Mouse (Mus musculus): ENCODE data around the gene Shisal1. TPM values are rescaled to one million over a fixed set of nuclear protein-coding genes. Genes with fewer than 3 reads are reported as not detected.

The Shisal1 gene
- total RNA-seq, 1 experiment = 0.58 TPM

DNA sequence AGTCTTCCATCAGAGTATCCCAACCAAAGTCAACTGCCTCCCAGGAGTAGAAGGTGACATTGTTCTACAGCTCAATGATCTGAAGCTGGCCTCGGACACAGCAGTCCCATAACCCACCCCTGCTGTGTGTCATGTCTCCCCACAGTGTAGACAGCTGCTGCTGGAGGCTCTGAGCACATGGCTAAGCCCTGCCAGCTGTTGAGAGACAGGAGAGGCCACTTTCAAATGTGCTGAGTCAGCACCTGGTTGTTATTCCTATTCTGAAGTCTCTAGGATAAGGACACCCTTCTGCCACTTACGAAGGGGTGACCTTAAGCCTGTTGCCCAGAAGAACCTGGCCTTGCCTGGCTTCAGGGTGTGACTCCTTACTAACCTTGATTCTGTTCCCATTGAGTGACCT is 14.5 kb upstream of the Shisal1 start:
- no peaks in the 10 kb centered on the region for H3K36me3 ChIP-seq (ENCODE audit: control insufficient read depth, insufficient read depth, low read length, poor library complexity, severe bottlenecking)
- H3K27ac ChIP-seq (ENCODE audit: insufficient read depth, low read depth, low read length, poor library complexity, severe bottlenecking) = no peak overlapping the region
- H3K4me1 ChIP-seq (ENCODE audit: control insufficient read depth in 2 of 2, insufficient read depth in 2 of 2, low read length in 2 of 2, poor library complexity in 1 of 2) = no peaks in the 10 kb centered on the region
- no peak for DNase-seq (ENCODE audit: low read depth, low spot score)
- TF ChIP-seq CHD2 (IDR thresholded peaks at IDR 0.05; ENCODE audit: low read depth, low read length) (no peak), ZC3H11A (IDR thresholded peaks at IDR 0.05; ENCODE audit: borderline replicate concordance, low read depth, low read length) (no peak), MAFK (IDR thresholded peaks at IDR 0.05; ENCODE audit: insufficient read depth, low read depth, low read length) (peak; percentile 96), ZNF384 (IDR thresholded peaks at IDR 0.05; ENCODE audit: low read depth, low read length) (no peak), HCFC1 (IDR thresholded peaks at IDR 0.05; ENCODE audit: borderline replicate concordance, insufficient read depth, low read length) (no peak)
- no peak overlapping the region for H3K4me3 ChIP-seq (ENCODE audit: insufficient read depth in 1 of 2, low read depth in 1 of 2, low read length in 2 of 2, poor library complexity in 1 of 2, severe bottlenecking in 1 of 2)
- no peak overlapping the region for H3K9ac ChIP-seq (ENCODE audit: insufficient read depth, low read depth, low read length, poor library complexity, severe bottlenecking)
- H3K9me3 ChIP-seq (ENCODE audit: control insufficient read depth, insufficient read depth, low read depth, low read length) = no peaks in the 10 kb centered on the region
- in situ Hi-C loops (cut with MboI; ENCODE audit: low sequenced_read_pairs in 2 of 2, unreplicated experiment in 2 of 2) = no loop called here

DNA sequence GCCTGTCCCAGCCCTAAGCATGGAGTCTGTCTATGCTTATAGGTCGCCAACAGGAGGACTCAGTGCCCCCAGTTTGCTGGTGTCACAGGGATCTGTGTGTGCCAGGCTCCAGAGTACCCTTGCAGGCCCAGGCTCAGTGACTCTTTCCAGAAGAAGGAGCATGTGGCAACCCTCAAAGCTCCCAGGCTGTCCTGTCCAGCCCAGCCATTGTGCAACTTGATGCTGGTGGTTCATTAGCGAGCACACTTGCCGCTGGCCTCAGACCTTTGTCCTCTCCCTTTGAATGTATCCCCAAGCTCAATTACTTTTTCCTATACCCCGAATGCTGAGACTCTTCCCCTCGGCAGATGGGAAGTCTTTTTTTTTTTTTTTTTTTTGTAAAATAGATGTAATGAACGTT is 12.1 kb upstream of the Shisal1 start:
- Histone ChIP-seq H3K36me3 (ENCODE audit: control insufficient read depth, insufficient read depth, low read length, poor library complexity, severe bottlenecking) (no peaks in the 10 kb centered on the region), H3K27ac (ENCODE audit: insufficient read depth, low read depth, low read length, poor library complexity, severe bottlenecking) (no peak overlapping the region), H3K4me1 (ENCODE audit: control insufficient read depth in 2 of 2, insufficient read depth in 2 of 2, low read length in 2 of 2, poor library complexity in 1 of 2) (no peaks in the 10 kb centered on the region), H3K9me3 (ENCODE audit: control insufficient read depth, insufficient read depth, low read depth, low read length) (no peaks in the 10 kb centered on the region), H3K9ac (ENCODE audit: insufficient read depth, low read depth, low read length, poor library complexity, severe bottlenecking) (no peak overlapping the region), H3K4me3 (ENCODE audit: insufficient read depth in 1 of 2, low read depth in 1 of 2, low read length in 2 of 2, poor library complexity in 1 of 2, severe bottlenecking in 1 of 2) (no peak overlapping the region)
- no peak for TF ChIP-seq ZNF384 (IDR thresholded peaks at IDR 0.05; ENCODE audit: low read depth, low read length)
- no peak for TF ChIP-seq CHD2 (IDR thresholded peaks at IDR 0.05; ENCODE audit: low read depth, low read length)
- no peak for TF ChIP-seq HCFC1 (IDR thresholded peaks at IDR 0.05; ENCODE audit: borderline replicate concordance, insufficient read depth, low read length)
- no peak for TF ChIP-seq ZC3H11A (IDR thresholded peaks at IDR 0.05; ENCODE audit: borderline replicate concordance, low read depth, low read length)
- no peak for TF ChIP-seq MAFK (IDR thresholded peaks at IDR 0.05; ENCODE audit: insufficient read depth, low read depth, low read length)
- DNase-seq (ENCODE audit: low read depth, low spot score) = no peak
- in situ Hi-C loops (cut with MboI; ENCODE audit: low sequenced_read_pairs in 2 of 2, unreplicated experiment in 2 of 2) = no loop called here

DNA sequence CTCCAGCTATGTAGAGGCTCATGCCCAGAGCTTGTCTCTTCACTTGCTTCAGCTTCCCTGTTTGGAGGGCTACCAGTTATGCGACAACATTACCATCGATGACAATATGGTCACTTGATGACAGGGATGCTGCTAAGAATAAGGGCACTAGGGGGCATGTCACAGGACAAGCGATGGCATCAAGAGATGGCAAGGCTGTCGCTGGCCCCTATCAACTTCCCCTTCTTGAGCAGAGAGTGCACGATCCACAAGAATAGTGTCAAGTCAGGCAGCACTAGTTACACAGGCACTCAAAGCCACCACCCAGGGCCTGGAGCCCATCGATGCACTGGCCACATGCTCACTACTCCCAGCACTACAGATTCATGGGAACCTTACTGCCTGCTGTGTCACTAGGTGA is 8.4 kb upstream of the Shisal1 start:
- peaks cover 0 to 3% of the 10 kb centered on the region in 2 experiments; a peak in 1 of 4 replicates for H3K4me1 ChIP-seq (ENCODE audit: control insufficient read depth in 2 of 2, insufficient read depth in 2 of 2, low read length in 2 of 2, poor library complexity in 1 of 2)
- H3K27ac ChIP-seq (ENCODE audit: insufficient read depth, low read depth, low read length, poor library complexity, severe bottlenecking) = no peak overlapping the region
- no peaks in the 10 kb centered on the region for H3K36me3 ChIP-seq (ENCODE audit: control insufficient read depth, insufficient read depth, low read length, poor library complexity, severe bottlenecking)
- H3K9ac ChIP-seq (ENCODE audit: insufficient read depth, low read depth, low read length, poor library complexity, severe bottlenecking) = no peak overlapping the region
- in situ Hi-C loops (cut with MboI; ENCODE audit: low sequenced_read_pairs in 2 of 2, unreplicated experiment in 2 of 2) = no loop called here
- TF ChIP-seq CHD2 (IDR thresholded peaks at IDR 0.05; ENCODE audit: low read depth, low read length) = no peak
- no peak for TF ChIP-seq ZNF384 (IDR thresholded peaks at IDR 0.05; ENCODE audit: low read depth, low read length)
- TF ChIP-seq MAFK (IDR thresholded peaks at IDR 0.05; ENCODE audit: insufficient read depth, low read depth, low read length) = no peak
- TF ChIP-seq ZC3H11A (IDR thresholded peaks at IDR 0.05; ENCODE audit: borderline replicate concordance, low read depth, low read length) = no peak
- no peak for TF ChIP-seq HCFC1 (IDR thresholded peaks at IDR 0.05; ENCODE audit: borderline replicate concordance, insufficient read depth, low read length)
- H3K9me3 ChIP-seq (ENCODE audit: control insufficient read depth, insufficient read depth, low read depth, low read length) = no peaks in the 10 kb centered on the region
- H3K4me3 ChIP-seq (ENCODE audit: insufficient read depth in 1 of 2, low read depth in 1 of 2, low read length in 2 of 2, poor library complexity in 1 of 2, severe bottlenecking in 1 of 2) = no peak overlapping the region
- no peak for DNase-seq (ENCODE audit: low read depth, low spot score)

DNA sequence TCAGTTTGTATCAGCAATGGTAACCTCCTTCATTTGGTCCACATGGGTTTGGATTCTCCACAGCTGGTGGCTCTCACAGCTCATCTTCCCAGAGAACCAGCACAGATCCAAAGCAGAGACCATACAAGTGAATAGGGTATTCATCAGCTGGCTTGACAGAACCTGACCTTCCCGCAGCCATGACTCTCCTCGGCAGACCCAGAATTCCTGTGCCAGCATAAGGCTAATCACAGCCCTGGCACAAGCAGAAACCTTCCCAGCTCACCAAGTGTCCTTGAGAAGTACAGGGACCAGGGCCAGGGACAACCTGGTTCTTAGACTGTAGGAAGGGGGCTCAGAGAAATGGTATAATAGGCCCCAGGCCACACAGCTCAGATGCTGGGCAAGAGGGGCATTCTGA is 6.2 kb upstream of the Shisal1 start:
- TF ChIP-seq ZNF384 (IDR thresholded peaks at IDR 0.05; ENCODE audit: low read depth, low read length) = no peak
- no peak for TF ChIP-seq MAFK (IDR thresholded peaks at IDR 0.05; ENCODE audit: insufficient read depth, low read depth, low read length)
- no peak for TF ChIP-seq HCFC1 (IDR thresholded peaks at IDR 0.05; ENCODE audit: borderline replicate concordance, insufficient read depth, low read length)
- no peak for TF ChIP-seq CHD2 (IDR thresholded peaks at IDR 0.05; ENCODE audit: low read depth, low read length)
- TF ChIP-seq ZC3H11A (IDR thresholded peaks at IDR 0.05; ENCODE audit: borderline replicate concordance, low read depth, low read length) = no peak
- DNase-seq (ENCODE audit: low read depth, low spot score) = no peak
- Histone ChIP-seq H3K4me3 (ENCODE audit: insufficient read depth in 1 of 2, low read depth in 1 of 2, low read length in 2 of 2, poor library complexity in 1 of 2, severe bottlenecking in 1 of 2) (no peak overlapping the region), H3K27ac (ENCODE audit: insufficient read depth, low read depth, low read length, poor library complexity, severe bottlenecking) (no peak overlapping the region), H3K4me1 (ENCODE audit: control insufficient read depth in 2 of 2, insufficient read depth in 2 of 2, low read length in 2 of 2, poor library complexity in 1 of 2) (peaks cover 0 to 6% of the 10 kb centered on the region in 2 experiments; a peak in 2 of 4 replicates), H3K9ac (ENCODE audit: insufficient read depth, low read depth, low read length, poor library complexity, severe bottlenecking) (no peak overlapping the region), H3K9me3 (ENCODE audit: control insufficient read depth, insufficient read depth, low read depth, low read length) (no peaks in the 10 kb centered on the region), H3K36me3 (ENCODE audit: control insufficient read depth, insufficient read depth, low read length, poor library complexity, severe bottlenecking) (no peaks in the 10 kb centered on the region)
- in situ Hi-C loops (cut with MboI; ENCODE audit: low sequenced_read_pairs in 2 of 2, unreplicated experiment in 2 of 2) = no loop called here
